Mouse (Mus musculus) kidney, postnatal 14 days (tissue): Measurements from ENCODE around the gene Tnip3.
A peak's percentile ranks its signal among the peaks of the same experiment; 100 is the strongest.

ENCODE experiments used
- DNase-seq: peaks from one replicate; pipeline ENCODE4 v3.0.0; 2022; ENCODE audit warnings: mixed read lengths

The Tnip3 gene

DNA sequence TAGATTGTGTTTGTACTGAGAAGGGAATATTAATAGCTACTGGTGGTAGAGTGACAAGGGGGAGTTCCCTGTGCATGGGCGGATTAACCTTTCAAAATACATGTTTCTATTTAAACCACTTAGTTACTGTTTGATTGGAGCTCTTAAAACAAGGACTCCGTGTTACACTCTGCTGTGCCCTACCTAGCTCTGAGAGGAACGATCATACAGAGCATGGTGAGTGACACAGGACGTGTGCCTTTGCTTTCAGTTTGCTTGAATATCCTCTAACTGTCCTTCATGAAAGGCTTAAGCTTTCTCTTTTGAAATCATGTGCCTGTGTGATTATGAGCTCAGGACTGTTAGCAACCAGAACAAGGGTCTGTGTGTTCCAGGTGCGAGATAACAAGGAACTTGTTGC is at the start of gene Tnip3:
Gene Tnip3, plus strand, starts transcription at position 122 of the 400 bp plus-strand sequence.
- no peak for DNase-seq

DNA sequence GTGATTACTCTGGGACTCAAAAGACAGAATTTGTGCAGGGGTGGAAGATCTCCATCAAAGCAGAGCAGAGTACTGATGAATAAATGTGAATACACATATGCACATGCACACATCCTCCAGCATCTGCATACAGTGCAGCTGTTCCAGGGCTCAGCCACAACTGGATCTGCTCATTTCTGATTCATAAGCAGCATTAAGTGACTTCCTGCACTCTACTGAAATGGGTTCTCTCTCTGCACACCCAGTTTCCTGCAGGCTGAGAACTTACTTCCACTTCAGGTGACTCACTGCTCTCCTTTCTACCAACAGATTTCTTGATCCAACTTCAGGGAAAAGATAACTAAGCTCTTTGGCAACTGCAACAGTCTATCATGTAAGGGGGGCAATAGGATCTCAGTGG is 26.3 kb upstream of the Tnip3 start:
- DNase-seq = no peak

DNA sequence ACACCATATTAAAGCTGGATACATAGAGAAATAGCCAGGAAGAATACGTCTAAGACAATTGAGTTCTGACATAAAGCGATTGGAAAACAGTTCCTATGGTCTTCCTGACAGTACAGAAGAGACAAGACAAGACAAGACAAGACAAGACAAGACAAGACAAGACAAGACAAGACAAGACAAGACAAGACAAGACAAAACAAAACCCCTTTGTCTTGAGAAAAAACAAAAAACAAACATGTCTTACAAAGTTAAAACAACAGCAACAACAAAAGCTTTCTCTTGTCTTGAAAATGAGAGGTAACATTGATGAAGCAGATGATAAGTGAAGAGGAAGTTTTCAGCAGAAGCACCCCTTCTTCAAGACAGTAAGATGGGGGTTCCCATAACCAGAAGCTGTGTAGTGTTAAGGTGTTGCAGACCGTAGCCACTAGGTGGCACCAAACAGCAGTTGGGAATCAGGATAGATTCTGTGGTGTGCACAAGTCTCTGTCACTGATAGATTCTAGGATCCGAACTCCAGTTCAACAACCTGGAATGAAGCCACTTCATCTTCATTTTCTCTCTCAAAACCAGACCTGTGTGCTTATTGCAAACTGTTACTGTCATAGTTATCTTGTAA is 15.0 kb upstream of the Tnip3 start:
- DNase-seq = peak; percentile 65

DNA sequence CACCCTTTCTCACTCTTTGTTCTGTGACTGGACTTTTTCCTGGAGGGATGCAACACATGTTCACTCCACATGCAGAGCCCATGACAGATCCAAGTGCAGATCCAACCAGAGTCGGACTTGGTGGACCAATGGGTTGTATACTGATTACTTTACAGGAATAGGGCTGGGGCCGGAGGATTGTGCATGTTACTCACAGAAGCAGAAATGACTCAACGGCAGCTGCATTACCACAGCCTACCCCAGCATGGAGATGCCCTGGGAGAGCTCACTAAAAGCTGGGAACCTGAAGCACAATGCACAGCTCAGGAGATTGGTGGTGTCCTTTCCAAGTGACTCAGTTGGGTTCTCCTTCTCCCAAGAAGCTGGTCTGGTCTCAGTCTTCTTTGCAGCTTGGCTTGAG is 11.3 kb upstream of the Tnip3 start:
- DNase-seq = no peak

DNA sequence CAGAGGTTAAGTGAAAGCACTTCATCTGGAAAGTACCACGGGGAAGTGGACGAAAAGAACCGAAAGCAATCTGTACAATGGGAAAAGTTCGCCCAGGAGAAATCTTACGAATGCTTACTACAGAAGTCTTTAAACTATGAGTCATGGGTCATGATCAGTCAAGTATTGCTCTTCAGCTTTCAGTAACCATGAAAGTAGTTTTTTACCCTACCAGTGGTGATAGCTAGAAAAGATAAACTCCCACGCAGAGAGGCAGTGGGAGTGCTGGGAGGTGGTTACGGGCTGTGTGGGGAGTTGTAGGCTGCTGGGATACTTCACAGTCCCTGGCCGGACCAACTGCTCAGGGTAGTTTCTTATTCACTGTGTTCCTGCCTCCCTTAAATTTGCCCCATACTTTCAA is 8.4 kb upstream of the Tnip3 start:
- no peak for DNase-seq

DNA sequence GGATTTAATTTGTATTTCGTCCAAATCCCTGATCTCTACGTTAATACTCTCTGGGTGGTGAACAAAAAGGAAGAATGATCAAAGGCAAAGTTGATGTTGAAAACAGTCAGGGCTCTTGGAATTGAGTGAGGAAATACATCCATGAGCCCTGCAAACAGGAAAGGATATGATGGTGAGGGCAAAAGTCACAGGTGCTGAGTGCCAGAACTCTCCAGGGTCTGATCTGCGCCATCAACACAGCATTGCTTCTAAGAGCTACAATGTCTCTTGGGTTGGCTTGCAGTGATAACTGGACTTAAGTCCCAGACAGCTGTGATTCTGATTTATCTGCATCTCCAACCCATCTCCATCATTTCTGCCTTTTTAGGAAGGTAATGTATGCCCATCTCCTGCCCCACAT is 4.3 kb upstream of the Tnip3 start:
- no peak for DNase-seq

DNA sequence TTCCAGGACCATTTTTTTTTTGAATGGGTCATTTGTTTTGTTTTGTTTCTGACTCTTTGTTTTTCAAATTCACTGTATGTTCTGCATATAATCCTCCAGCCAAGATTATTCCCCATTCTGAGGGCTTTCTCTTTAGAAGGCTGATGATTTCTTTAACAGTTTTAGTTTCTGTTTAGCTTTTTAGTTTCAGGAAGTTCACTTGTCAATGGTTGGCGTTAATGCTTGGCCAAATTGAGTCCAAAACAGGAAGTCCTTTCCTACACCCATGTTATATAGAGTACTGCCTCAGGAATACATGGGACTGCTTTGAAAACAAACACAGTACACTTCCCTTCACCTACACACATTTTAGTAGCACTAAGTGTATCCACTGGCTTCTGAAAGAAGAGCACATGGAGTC is 2.8 kb downstream of the Tnip3 start:
- no peak for DNase-seq

DNA sequence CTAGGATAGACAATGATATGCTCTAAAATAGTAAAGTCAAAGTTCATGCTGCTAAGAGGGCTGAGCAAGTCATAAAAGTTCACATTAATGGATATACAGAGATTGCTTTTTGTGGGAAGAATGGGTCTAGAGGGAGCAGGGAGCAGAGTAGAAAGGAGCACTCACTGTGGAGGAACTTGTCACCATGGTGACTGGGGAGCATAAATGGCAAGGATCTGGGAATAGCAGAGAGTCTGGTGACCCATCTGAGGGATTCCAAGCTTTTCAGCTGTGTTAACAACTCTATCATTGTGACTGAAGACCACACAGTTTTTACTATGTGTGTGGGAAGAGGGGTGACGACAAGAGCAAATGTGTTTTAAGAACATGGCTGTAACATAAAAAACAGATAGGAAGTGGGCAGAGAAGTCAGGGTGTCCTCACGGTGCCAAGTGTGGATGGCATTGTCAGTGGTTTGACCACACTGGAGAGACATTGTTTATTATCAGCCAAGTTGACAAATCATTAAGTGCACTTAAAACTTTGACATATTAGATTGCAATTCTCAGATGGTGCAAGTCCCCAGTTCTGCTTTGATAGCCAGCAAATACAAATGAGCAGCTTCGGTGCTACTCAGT is 6.2 kb downstream of the Tnip3 start:
- DNase-seq = no peak

DNA sequence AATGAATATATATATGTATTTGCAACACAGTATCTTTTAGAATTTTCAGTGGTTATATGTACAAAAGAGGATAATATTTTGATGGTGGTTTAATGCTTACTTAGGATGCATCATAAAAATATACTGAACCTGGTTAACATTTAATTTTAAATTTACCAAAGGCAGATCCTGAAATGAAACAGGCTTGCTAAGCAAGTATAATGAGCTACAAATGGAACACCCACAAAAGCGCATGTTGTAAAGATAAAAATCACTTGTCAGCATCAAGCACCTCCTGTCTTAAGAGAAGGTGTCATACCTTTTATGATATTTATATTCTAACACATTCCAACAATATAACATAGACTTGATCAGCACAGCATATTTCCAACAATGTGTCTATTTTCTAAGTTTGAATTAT is 8.6 kb downstream of the Tnip3 start:
- DNase-seq = no peak

DNA sequence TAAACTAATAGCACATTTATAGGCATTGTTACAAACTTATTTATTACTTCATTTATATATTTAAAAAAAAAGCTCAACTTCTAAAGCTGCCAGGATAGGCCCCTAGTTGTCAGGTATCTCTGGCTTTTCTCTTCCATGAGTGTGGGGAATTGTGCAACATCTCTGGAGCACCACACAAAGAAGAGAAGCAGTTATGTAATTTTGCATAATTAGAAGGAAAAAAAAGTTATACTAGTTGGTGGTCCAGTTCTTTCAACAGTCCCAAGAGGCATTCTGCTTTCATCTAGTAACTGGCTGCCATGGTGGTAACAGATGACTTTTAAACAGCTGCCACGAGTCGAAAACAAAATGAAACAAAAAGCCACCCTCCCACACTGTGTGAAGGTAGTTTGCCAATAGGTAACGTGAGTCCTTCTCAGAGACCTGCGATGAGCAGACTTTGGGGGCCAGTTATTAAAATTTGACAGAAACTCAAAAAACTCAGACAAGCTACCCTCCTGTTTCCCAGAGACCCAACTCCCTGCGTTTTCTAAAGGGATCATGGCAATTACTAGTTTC is 12.3 kb downstream of the Tnip3 start:
- no peak for DNase-seq

DNA sequence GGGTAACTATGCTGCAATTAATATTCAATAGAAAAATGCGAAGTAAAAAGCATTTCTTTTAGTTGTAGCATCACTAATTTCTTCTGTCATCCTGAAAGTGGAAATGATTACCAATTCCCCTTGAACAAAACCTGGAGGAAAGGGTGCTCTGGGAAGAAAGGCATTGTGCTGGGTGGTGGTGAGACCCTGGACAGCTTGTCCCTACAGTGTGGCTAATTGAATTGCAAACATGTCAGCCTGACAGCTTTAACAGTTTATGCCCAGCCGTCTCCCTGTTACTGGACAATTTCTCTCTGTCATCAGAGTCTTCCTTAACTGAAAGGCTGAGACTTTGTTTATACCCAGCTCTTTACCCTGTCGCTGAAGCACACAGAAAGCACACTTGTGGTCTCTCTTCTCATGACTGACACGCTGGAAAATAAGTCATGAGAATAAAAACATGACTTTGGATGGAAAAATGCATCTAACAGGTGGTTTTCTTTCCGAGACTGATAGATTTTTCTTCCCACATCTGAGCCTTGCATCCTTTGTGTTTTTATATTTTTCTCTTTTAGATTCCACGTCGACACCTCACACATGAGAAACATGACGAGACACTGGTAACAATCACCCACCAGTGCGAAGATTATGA is 13.0 kb downstream of the Tnip3 start:
- no peak for DNase-seq

DNA sequence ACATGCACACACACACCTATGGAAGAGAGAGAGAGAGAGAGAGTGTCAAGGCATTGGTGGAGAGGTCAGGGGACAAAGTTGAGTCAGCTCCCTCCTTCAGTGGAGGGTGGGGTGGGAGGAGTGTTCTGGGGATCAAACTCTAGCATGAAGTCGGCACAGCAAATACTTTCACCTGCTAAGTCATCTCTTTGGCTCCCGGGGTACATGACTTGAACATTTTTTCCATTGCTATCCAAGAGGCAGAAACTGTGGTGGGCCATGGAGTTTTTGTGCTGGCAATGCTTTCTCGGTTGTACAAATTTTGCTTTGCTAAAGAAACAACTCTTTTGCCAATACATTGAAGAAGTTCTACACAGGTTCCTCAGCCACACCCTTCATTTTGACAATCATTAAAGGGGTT is 13.8 kb downstream of the Tnip3 start:
- no peak for DNase-seq

DNA sequence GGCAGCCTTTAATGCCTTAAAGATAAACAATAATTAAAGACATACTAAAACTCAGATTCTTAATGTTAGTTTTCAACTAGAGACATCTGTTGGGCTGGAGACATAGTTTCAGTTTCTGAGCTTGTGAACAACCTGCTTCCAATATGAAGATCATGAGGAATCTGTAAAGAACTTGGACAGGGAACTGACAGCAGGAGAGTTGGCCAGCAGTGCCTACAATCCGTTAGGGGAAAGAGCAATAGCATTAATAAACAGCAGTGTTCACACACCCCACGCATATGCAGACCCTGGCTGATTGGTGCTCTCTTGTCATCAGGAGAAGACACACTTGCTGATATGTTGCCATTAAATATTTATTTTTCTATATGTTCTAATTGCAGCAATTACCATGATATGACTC is 15.0 kb downstream of the Tnip3 start:
- no peak for DNase-seq

DNA sequence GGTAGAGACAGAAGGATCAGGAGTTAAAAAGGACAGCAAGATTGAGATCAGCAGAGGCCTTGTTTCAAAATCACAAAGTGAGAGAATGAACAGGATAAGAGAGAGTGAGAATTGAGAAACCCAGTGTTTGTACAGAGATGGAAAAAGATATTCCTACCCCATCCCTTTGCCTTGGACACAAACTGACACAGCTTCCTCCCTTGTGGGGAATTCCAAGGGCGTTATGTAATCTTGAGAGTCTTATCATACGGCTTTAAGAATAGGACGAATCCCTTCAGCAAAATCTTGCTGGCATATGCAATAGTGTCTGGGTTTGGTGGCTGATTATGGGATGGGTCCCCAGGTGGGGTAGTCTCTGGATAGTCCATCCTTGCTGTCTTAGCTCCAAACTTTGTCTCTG is 16.0 kb downstream of the Tnip3 start:
- DNase-seq = no peak

DNA sequence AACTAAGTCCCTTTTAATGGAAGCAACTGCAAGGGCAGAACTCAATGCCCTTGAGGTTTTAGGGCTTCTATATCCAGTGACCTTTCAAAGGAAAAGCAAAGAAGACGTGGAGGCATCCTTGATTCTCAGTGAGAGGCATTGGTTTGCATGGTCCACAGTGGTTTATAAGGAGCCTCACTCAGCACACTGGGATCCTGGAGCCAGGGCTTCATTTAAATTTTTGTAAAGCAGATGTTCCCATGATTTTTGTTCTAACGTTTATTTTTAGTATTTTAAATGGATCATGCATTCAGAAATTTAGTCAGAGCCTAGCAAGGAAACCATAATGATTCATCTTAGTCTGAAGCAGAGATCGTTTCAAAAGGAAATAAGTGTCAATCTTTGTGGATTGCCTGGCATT is 17.3 kb downstream of the Tnip3 start:
- DNase-seq = no peak

DNA sequence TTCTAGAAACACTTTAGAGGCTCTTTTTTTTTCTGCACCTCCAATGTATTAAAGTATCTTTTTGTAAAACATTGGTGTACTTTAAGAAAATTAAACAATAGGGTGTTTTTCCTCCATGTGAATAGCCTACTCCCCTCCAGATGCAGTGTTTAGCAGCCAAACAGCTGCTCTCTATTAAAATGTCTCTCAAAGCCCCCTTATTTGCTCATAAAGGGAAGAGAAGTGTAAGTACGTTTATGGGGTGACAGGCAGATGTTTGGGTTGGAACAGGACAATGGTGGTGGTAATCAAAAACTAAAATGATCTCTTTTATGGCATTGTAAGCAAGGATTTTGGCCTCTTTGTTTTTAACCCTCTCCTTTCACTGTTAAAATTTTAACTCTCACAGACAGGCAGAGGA is 17.8 kb downstream of the Tnip3 start:
- no peak for DNase-seq

DNA sequence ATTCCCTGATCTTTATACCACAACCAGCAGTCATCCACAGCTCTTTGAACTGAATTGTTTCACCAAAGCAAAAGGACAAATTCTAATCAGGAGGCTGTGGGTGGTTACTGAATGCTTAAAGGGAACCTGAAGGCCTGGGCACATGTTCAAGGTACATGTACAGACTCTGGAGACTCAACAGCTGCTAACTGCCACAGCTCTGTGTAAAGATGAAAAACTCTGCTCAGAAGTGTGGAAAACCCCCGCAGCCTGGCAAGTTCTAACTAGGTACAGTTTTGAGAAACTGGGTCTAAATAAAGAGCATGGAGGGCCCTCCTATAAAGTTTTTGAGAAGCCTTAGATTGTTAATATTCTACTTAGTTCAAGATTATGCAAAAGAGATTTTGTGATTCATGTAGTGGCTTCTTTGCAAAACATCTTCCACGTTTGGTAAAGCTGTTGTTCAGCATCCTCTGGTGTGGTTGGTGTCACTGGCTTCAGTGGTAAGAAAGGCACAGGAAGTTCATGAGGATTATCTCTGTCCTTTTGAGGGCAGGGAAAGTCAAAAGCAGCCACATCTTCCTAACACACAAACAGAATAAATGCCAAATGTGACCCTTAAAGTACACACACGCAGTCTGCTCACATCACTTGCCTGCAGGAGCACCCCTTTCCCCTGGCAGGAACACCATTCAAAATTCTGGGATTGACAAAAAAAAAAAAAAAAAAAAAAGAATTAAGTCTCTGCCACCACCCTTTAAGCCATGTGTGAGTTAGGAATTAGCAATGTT is 39.0 kb downstream of the Tnip3 start:
- DNase-seq = no peak

DNA sequence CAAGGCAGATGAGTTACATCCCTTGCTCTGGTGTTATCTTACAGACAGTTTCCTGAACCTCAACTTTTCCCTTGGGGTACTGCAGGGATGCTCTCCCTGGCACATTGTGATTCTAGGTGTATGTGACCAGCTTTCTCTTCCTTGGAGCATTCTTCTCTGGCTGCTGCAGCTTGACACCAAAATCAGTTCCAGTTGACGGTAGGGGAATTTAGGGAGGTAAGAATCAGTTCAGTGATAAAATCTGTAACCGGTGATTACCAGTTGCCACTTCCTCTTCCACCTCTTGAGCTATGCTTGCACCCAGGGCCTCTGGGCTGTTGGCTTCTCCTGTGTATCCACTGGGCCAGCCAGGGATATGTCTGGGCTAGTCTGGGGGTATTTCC is 39.5 kb downstream of the Tnip3 start:
- no peak for DNase-seq

DNA sequence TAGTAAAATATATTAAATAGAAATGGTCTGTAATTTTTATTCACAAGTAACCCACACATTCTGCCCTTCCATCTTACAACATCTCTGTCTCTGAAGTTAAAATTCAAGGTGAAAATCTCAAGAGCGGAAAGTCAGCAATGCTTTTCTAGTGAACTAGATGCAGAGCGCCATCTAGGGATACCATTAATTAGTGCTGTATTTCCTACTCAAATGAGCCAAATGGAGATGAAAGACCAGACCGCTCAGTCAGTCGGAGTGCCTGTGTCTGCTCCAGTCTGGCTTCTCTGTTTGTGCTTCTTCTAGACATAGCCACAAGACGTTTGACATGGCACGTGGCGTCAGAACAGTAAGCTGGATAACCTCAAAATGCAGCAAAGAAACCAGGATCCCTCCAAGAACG is 44.6 kb downstream of the Tnip3 start:
- peak; percentile 45 for DNase-seq

DNA sequence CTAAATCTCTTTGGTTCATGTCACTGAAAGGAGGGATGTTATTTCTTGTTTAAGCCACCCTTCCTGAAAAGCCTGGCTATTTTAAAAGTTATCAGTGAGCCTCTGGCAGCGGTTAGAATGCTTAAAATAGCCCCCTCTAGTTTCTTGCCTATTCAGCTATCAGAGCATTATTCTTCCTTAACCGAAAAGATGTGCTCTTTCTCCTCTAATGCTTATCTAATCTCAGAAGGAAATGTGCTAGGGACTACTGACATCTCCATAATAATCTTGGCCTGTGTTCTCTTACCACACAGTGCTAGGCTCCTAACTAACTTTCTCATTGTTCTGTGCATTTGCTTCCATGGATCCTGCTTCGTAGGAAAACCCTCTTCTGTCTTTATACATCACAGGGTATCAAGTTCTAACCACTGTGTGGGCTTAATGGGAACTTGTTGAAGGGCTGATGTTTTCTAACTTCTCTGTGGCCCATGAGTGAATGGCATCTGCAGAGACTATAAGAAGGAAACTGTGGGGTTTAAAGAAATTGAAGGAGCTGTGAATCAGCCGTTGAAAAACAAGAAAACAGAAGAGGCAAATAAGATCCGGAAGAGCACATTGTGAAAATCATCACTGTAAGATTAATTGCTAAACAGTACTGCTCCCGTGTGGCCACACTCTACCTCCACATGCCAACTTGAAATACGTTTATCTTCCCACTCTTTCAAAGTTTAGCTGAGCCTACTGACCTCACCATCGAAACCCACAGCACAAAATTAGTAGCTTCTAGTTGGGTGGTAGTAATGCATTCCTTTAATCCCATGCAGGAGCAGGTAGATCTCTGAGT is 53.2 kb downstream of the Tnip3 start:
- no peak for DNase-seq

DNA sequence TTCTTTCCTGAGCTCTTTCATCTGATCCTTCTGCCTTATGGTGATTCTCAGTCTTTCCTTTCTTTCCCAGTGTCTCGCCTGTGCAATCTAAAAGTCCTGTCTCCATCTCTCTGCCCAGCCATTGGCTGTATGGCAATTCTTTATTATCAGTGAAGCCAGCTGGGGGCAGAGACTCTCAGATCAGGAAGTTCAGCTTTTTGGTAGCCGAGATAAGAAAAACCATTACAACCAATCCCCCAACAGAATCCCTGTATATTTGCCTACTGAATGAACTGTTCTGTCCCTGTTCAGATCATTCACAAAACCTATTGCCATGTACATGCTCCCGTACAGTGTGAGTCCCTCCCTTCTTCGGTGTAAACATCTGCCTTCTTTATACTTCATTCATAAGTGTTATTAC is 57.9 kb downstream of the Tnip3 start:
- no peak for DNase-seq

DNA sequence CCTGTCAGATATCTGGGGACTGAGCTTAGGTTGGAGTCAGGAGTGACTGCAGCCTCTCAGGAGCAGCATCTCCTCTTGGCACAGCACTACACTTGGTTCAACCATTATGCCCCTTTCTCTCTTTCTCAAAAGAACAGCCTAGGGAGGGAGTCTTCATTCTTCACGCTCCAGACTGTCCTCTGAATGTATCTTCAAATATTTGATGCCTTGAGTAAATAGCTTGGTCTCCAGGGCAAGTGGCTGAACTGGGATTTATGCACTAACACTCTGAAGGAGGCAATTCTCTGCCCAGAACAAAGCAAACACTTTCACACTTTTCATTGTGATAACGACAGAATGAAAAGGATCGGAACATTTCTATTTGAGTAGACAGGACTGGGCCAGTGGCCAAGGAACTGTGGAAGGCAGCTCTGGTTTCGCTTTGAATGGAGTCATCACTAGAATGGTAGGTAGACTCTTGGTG is 59.8 kb downstream of the Tnip3 start:
- DNase-seq = no peak
